Mouse (Mus musculus) olfactory bulb, adult 2 months (tissue): ENCODE results near the gene Prok1. TPM values are rescaled to one million over a fixed set of nuclear protein-coding genes. Genes with fewer than 3 reads are reported as not detected.
A peak's percentile ranks its signal among the peaks of the same experiment; 100 is the strongest.

Source experiments
- H3K27ac ChIP-seq: fragments of 200-500 bp; 2 replicates; pipeline ENCODE4 v1.5.1; 2012; ENCODE audit warnings: low read depth, low read length; ENCODE audit not compliant: insufficient read depth
- H3K4me1 ChIP-seq: fragments of 200-500 bp; 2 replicates; pipeline ENCODE4 v1.6.1; 2012; ENCODE audit warnings: low read length; ENCODE audit not compliant: control insufficient read depth, insufficient read depth
- H3K4me3 ChIP-seq: fragments of 200-500 bp; 2 replicates; pipeline ENCODE4 v1.5.1; 2012; ENCODE audit warnings: mild to moderate bottlenecking, low read depth, low read length, moderate library complexity; ENCODE audit not compliant: insufficient read depth
- CTCF ChIP-seq: fragments of 200-500 bp; IDR thresholded peaks from 2 replicates; pipeline ENCODE4 v1.5.1; 2012; ENCODE audit warnings: low read depth, mild to moderate bottlenecking, low read length, moderate library complexity; ENCODE audit not compliant: insufficient read depth
- POLR2A ChIP-seq: fragments of 200-500 bp; IDR thresholded peaks from 2 replicates; pipeline ENCODE4 v1.6.1; 2012; ENCODE audit warnings: mild to moderate bottlenecking, low read depth, low read length, moderate library complexity; ENCODE audit not compliant: insufficient read depth
- WGBS: fragments of 180-500 bp; shearing (Covaris S2); methylation state at CpG from one replicate; pipeline ENCODE4 v1.1.7; 2018; 5-methylcytosine and 5-hydroxymethylcytosine counted together
- polyA plus RNA-seq: library from polyadenylated mRNA; stranded (reverse); fragments of >200 nt; gene quantifications from 2 replicates; pipeline ENCODE4 v1.2.4, GENCODE M21; 2012; ENCODE audit warnings: low replicate concordance; ENCODE audit not compliant: missing spikeins, insufficient read depth, insufficient read length

Gene Prok1
- polyA plus RNA-seq, 1 experiment, result not detected

- H3K27ac ChIP-seq, result no peak overlapping the region
- TF ChIP-seq POLR2A (no peak), CTCF (no peak)
- no peaks in the 10 kb centered on the region for H3K4me1 ChIP-seq
- WGBS, result 79% methylated on average over 2 of the region's 2 CpGs
- no peak overlapping the region for H3K4me3 ChIP-seq
Observed at GRCm38 (mm10) chr3:107266814-107267345, 27.4 kb upstream of the Prok1 start.

- peak overlapping the region; percentile 70; the same call in 1 of the 2 replicates for H3K27ac ChIP-seq
- H3K4me3 ChIP-seq, result no peak overlapping the region
- no peak for TF ChIP-seq CTCF
- no peak for TF ChIP-seq POLR2A
- 49% methylated on average over 7 of the region's 7 CpGs for WGBS
- H3K4me1 ChIP-seq, result peaks cover 12% of the 10 kb centered on the region
Observed at GRCm38 (mm10) chr3:107261851-107262165, 22.3 kb upstream of the Prok1 start.

- Histone ChIP-seq H3K4me1 (peaks cover 16% of the 10 kb centered on the region), H3K27ac (peak overlapping the region; percentile 70), H3K4me3 (no peak overlapping the region)
- 39% methylated on average over 8 of the region's 8 CpGs for whole genome bisulfite sequencing
- TF ChIP-seq POLR2A (no peak), CTCF (no peak)
Observed at GRCm38 (mm10) chr3:107260956-107261850, 21.7 kb upstream of the Prok1 start.

- TF ChIP-seq CTCF (no peak), POLR2A (no peak)
- WGBS, result 26% methylated on average over 5 of the region's 5 CpGs
Observed at GRCm38 (mm10) chr3:107257924-107258323, 18.4 kb upstream of the Prok1 start.

GRCm38 (mm10) chr3:107256724-107257123, 17.2 kb upstream of the Prok1 start:
- Histone ChIP-seq H3K4me1 (peaks cover 16% of the 10 kb centered on the region), H3K27ac (no peak overlapping the region), H3K4me3 (no peak overlapping the region)
- TF ChIP-seq CTCF (no peak), POLR2A (no peak)
- 54% methylated on average over 7 of the region's 7 CpGs for WGBS

More at GRCm38 (mm10) chr3:107257924-107258323, 18.4 kb upstream of the Prok1 start:
- Histone ChIP-seq H3K4me3 (no peak overlapping the region), H3K4me1 (peaks cover 16% of the 10 kb centered on the region), H3K27ac (no peak overlapping the region)

GRCm38 (mm10) chr3:107255992-107256391, 16.5 kb upstream of the Prok1 start:
- WGBS, result 95% methylated on average over 3 of the region's 3 CpGs
- Histone ChIP-seq H3K27ac (no peak overlapping the region), H3K4me3 (no peak overlapping the region), H3K4me1 (peaks cover 10% of the 10 kb centered on the region)
- TF ChIP-seq CTCF (no peak), POLR2A (no peak)

- Histone ChIP-seq H3K4me3 (no peak overlapping the region), H3K27ac (no peak overlapping the region), H3K4me1 (peaks cover 5% of the 10 kb centered on the region; the same call in 1 of the 2 replicates)
- TF ChIP-seq POLR2A, result no peak
- TF ChIP-seq CTCF, result no peak
- WGBS, result 76% methylated on average over 5 of the region's 5 CpGs
Observed at GRCm38 (mm10) chr3:107253925-107254324, 14.4 kb upstream of the Prok1 start.

- Histone ChIP-seq H3K27ac (no peak overlapping the region), H3K4me3 (no peak overlapping the region), H3K4me1 (peaks cover 3% of the 10 kb centered on the region; the same call in 1 of the 2 replicates)
- WGBS, result 74% methylated on average over 4 of the region's 4 CpGs
- TF ChIP-seq CTCF (no peak), POLR2A (no peak)
Observed at GRCm38 (mm10) chr3:107252035-107252434, 12.5 kb upstream of the Prok1 start.

- WGBS, result 87% methylated on average over 2 of the region's 2 CpGs
- Histone ChIP-seq H3K27ac (no peak overlapping the region), H3K4me3 (no peak overlapping the region), H3K4me1 (no peaks in the 10 kb centered on the region; the same call in 1 of the 2 replicates)
- no peak for TF ChIP-seq POLR2A
- no peak for TF ChIP-seq CTCF
Observed at GRCm38 (mm10) chr3:107250320-107250719, 10.8 kb upstream of the Prok1 start.

GRCm38 (mm10) chr3:107249042-107249441, 9.5 kb upstream of the Prok1 start:
- WGBS, result 72% methylated on average over 3 of the region's 3 CpGs
- no peak overlapping the region for H3K4me3 ChIP-seq
- no peak overlapping the region for H3K27ac ChIP-seq
- TF ChIP-seq POLR2A (no peak), CTCF (no peak)
- H3K4me1 ChIP-seq, result no peaks in the 10 kb centered on the region; the same call in 1 of the 2 replicates
